Mouse (Mus musculus) E14TG2a.4 (cell line): ENCODE data around the gene Olfr429.

Experiments used
- CTCF ChIP-seq: conservative IDR thresholded peaks from 2 replicates; pipeline ENCODE4 v1.5.1; 2014; ENCODE audit warnings: low read length
- NANOG ChIP-seq: IDR thresholded peaks from 2 replicates; pipeline ENCODE4 v1.6.1; 2014; ENCODE audit warnings: borderline replicate concordance, low read length, mixed read lengths
- POU5F1 ChIP-seq: IDR thresholded peaks from 2 replicates; pipeline ENCODE4 v1.6.1; 2014; ENCODE audit warnings: low read length, borderline replicate concordance

GRCm38 (mm10) chr1:174040523-174041177 lies 43.5 kb upstream of the Olfr429 start, which contains the start of gene Olfr433:
- TF ChIP-seq CTCF (no peak), POU5F1 (no peak), NANOG (no peak)
